Mouse (Mus musculus) myocyte (in vitro differentiated cells): ENCODE measurements around the gene Agr2. TPM values are rescaled to one million over a fixed set of nuclear protein-coding genes. Genes with fewer than 3 reads are reported as not detected.

Source experiments
- H3K27me3 ChIP-seq: one replicate; pipeline ENCODE4 v1.6.1; 2011; ENCODE audit not compliant: control insufficient read depth, insufficient read depth, insufficient read length
- H3K36me3 ChIP-seq: one replicate; pipeline ENCODE4 v1.6.1; 2011; ENCODE audit not compliant: control insufficient read depth, insufficient read depth
- H3K4me2 ChIP-seq: one replicate; pipeline ENCODE4 v1.6.1; 2011; ENCODE audit warnings: low read depth, control low read depth
- H3K4me3 ChIP-seq: one replicate; pipeline ENCODE4 v1.5.1; 2011; ENCODE audit warnings: mild to moderate bottlenecking, control low read depth, moderate library complexity
- H3K79me2 ChIP-seq: one replicate; pipeline ENCODE4 v1.6.1; 2011; ENCODE audit not compliant: control insufficient read depth, insufficient read depth
- H3ac ChIP-seq: one replicate; pipeline ENCODE4 v1.6.1; 2011; ENCODE audit not compliant: control insufficient read depth, insufficient read length
- CEBPB ChIP-seq: IDR thresholded peaks from 2 replicates; pipeline ENCODE4 v1.6.1; 2011; ENCODE audit warnings: mild to moderate bottlenecking, moderate library complexity; ENCODE audit not compliant: poor library complexity, insufficient read depth, severe bottlenecking
- E2F4 ChIP-seq: IDR thresholded peaks from one replicate; pipeline ENCODE4 v1.6.1; 2011; ENCODE audit warnings: mild to moderate bottlenecking, control low read depth, moderate library complexity; ENCODE audit not compliant: insufficient read depth
- MAX ChIP-seq: IDR thresholded peaks from one replicate; pipeline ENCODE4 v1.6.1; 2011; ENCODE audit warnings: low read depth, mild to moderate bottlenecking, control low read depth
- MYOD1 ChIP-seq, 3 experiments: IDR thresholded peaks; one replicate each; pipeline ENCODE4 v1.6.1; 2011; ENCODE audit warnings: control low read depth in 2 of 3, low read depth in 2 of 3, mild to moderate bottlenecking in 2 of 3, moderate library complexity in 1 of 3; ENCODE audit not compliant: insufficient read length in 2 of 3, control insufficient read depth in 1 of 3
- MYOG ChIP-seq, 3 experiments: IDR thresholded peaks; one replicate each; pipeline ENCODE4 v1.6.1; 2011; ENCODE audit warnings: control low read depth in 2 of 3, low read depth in 2 of 3, mild to moderate bottlenecking in 2 of 3; ENCODE audit not compliant: insufficient read length in 2 of 3, control insufficient read depth in 1 of 3, insufficient read depth in 1 of 3
- POLR2A ChIP-seq: IDR thresholded peaks from one replicate; pipeline ENCODE4 v1.6.1; 2011; ENCODE audit warnings: low read depth, mild to moderate bottlenecking, control low read depth, moderate library complexity; ENCODE audit not compliant: insufficient read length
- POLR2AphosphoS2 ChIP-seq: IDR thresholded peaks from one replicate; pipeline ENCODE4 v1.6.1; 2011; ENCODE audit warnings: low read depth, control low read depth; ENCODE audit not compliant: insufficient read length
- REST ChIP-seq: IDR thresholded peaks from one replicate; pipeline ENCODE4 v1.6.1; 2011; ENCODE audit warnings: mild to moderate bottlenecking, control low read depth, moderate library complexity; ENCODE audit not compliant: insufficient read depth, insufficient read length
- SRF ChIP-seq: IDR thresholded peaks from one replicate; pipeline ENCODE4 v1.6.1; 2011; ENCODE audit warnings: low read depth; ENCODE audit not compliant: control insufficient read depth, insufficient read length
- TCF12 ChIP-seq: IDR thresholded peaks from one replicate; pipeline ENCODE4 v1.6.1; 2011; ENCODE audit warnings: mild to moderate bottlenecking, control low read depth; ENCODE audit not compliant: poor library complexity, insufficient read depth, severe bottlenecking
- TCF3 ChIP-seq: IDR thresholded peaks from one replicate; pipeline ENCODE4 v1.6.1; 2011; ENCODE audit warnings: low read depth, control low read depth; ENCODE audit not compliant: insufficient read length
- USF1 ChIP-seq: IDR thresholded peaks from one replicate; pipeline ENCODE4 v1.6.1; 2011; ENCODE audit warnings: low read depth, mild to moderate bottlenecking, control low read depth, moderate library complexity
- polyA plus RNA-seq: library from polyadenylated mRNA; unstranded; fragments of >200 nt; fragmentation: generic; extraction: Trizol; gene quantifications from one replicate; pipeline ENCODE4 v1.2.1, GENCODE M21; 2012; ENCODE audit warnings: missing spikeins

Agr2 gene
- polyA plus RNA-seq, result not detected

DNA sequence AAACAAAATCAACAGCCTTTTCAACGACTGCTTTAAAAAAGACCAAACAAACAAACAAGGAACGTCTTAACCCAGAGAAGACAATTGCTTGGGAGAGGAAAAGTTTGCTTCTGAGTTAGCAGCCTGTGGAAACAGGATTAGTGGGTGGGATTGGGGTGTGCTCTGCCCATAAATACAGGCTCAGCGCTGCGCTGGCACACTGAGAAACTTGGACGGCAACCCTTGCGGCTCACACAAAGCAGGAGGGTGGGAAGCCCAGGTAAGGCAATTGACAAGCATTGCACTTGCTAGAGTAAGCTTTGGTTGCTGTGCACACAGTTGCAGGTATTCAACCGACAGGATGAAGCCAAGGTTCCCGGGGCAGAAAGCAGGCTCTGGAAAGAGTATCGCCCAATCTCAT is at the start of gene Agr2:
Gene Agr2, plus strand, starts transcription at position 197 of the 400 bp plus-strand sequence.
- TF ChIP-seq TCF12 (no peak), POLR2A (no peak), USF1 (no peak), MYOG (IDR thresholded peaks at IDR 0.05; ENCODE audit: control insufficient read depth in 1 of 3, insufficient read depth in 1 of 3, insufficient read length in 2 of 3, low read depth in 2 of 3) (no peak), SRF (no peak), MAX (no peak), TCF3 (no peak), E2F4 (no peak)
- Histone ChIP-seq H3K27me3 (no peaks in the 10 kb centered on the region), H3ac (no peak within 1 kb of the TSS), H3K36me3 (no peaks in the 10 kb centered on the region), H3K79me2 (no peaks in the 10 kb centered on the region), H3K4me3 (no peak within 1 kb of the TSS), H3K4me2 (no peak within 1 kb of the TSS)

DNA sequence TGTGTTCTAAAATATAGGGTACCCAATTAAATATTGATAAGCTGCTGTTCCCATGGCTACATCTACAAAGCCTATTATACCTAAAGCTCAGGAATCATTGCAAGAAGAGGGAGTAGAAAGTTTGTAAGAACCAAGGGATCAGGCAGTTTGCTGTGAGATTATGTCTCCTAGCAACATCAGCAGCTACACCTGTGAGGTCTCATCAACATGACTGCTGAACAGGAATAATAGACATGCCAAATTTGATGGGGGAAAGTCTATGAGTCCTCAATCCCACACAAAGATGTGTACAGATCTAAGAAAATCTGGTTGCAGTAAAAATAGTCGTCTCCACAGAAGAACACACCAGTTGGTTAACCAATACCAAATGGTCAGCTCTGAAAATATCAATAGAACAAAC is 41.0 kb upstream of the Agr2 start:
- TF ChIP-seq POLR2AphosphoS2 (no peak), CEBPB (no peak), MAX (no peak), E2F4 (no peak), REST (no peak), POLR2A (no peak), MYOG (IDR thresholded peaks at IDR 0.05; ENCODE audit: control insufficient read depth in 1 of 3, insufficient read depth in 1 of 3, insufficient read length in 2 of 3, low read depth in 2 of 3) (no peak), SRF (no peak)
- H3K79me2 ChIP-seq, result no peaks in the 10 kb centered on the region
- H3ac ChIP-seq, result no peak overlapping the region
- no peak overlapping the region for H3K4me2 ChIP-seq
- H3K36me3 ChIP-seq, result no peaks in the 10 kb centered on the region
- H3K4me3 ChIP-seq, result no peak overlapping the region
- no peaks in the 10 kb centered on the region for H3K27me3 ChIP-seq

DNA sequence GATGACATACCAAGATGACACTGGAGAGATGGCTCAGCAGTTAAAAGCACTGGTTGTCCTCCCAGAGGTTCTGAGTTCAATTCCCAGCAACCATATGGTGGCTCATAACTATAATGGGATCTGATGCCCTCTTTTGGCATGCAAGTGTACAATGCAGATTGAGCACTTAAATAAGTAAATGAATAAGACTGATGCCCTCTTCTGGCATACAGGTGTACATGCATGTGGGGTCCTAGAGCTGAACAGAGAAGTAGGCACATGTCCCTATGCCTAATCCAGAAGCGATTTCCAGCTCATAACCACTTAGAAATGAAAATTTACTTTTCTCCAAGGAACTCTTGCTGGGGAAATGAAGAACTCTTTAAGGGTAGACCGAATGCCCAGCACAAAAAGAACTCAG is 35.5 kb upstream of the Agr2 start:
- H3K4me3 ChIP-seq, result no peak overlapping the region
- TF ChIP-seq MYOG (IDR thresholded peaks at IDR 0.05; ENCODE audit: control insufficient read depth in 1 of 3, insufficient read depth in 1 of 3, insufficient read length in 2 of 3, low read depth in 2 of 3) (no peak), TCF12 (no peak), POLR2A (no peak), REST (no peak), MYOD1 (IDR thresholded peaks at IDR 0.05; ENCODE audit: control insufficient read depth in 1 of 3, insufficient read length in 2 of 3, low read depth in 2 of 3) (no peak), USF1 (no peak)
- H3ac ChIP-seq, result no peak overlapping the region
- H3K27me3 ChIP-seq, result no peaks in the 10 kb centered on the region
- H3K79me2 ChIP-seq, result no peaks in the 10 kb centered on the region
- no peaks in the 10 kb centered on the region for H3K36me3 ChIP-seq
- H3K4me2 ChIP-seq, result no peak overlapping the region

DNA sequence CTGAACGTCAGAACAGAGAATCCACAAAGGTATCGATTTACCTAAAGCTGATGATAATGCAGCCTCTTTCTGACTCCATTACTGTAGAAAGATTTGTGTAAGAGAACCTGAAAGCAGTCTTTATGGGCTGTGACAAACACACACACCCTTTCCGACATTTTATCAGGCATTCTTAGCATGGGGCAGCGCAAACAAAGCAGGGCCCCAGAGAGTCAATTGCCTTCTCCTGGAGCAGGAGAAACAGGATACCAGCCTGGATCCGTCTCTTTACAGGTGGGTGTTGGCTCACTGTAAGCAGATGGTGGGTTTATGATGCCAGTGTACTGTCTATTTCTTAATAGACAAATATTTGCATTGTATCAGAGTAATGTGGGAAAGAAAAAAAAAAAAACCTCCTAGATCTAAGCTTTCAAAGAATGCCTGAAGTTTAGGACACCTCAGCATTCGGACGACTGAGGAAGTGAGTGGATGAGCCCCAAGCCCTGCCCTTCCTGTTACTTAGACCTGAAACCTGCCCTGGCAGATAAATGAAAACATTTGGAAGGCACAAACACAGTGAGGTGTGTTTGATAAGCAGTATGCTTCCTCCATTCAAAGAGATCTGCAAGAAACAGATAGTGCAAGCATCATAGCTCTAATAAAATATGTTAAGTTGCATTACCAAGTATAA is 26.5 kb upstream of the Agr2 start:
- H3K4me3 ChIP-seq, result no peak overlapping the region
- no peak for TF ChIP-seq POLR2AphosphoS2
- TF ChIP-seq E2F4, result no peak
- no peak for TF ChIP-seq MYOG (IDR thresholded peaks at IDR 0.05; ENCODE audit: control insufficient read depth in 1 of 3, insufficient read depth in 1 of 3, insufficient read length in 2 of 3, low read depth in 2 of 3)
- TF ChIP-seq TCF12, result no peak
- TF ChIP-seq POLR2A, result no peak
- no peak for TF ChIP-seq SRF
- TF ChIP-seq CEBPB, result no peak
- no peak for TF ChIP-seq REST
- no peaks in the 10 kb centered on the region for H3K79me2 ChIP-seq
- H3K4me2 ChIP-seq, result no peak overlapping the region
- no peak overlapping the region for H3ac ChIP-seq
- no peaks in the 10 kb centered on the region for H3K36me3 ChIP-seq
- no peaks in the 10 kb centered on the region for H3K27me3 ChIP-seq

DNA sequence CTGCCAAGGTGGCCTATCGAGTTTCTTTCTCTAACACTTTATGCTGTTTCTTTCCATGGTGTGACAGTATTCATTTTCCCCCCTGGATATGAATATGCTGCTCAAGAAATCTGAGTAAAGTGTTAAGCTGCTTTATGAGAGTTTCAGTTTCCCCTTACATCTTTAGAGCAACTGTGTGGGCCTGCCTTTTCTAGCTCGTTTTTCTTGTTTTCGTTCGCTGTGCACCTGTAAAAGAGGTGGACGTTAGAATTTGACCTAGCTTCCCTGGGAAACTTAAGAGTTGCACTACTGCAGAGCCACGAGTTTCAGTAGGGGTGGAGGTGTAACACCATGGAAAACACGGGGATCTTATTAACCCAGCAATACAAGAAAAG is 26.0 kb upstream of the Agr2 start:
- H3ac ChIP-seq, result no peak overlapping the region
- TF ChIP-seq TCF3, result no peak
- TF ChIP-seq SRF, result no peak
- TF ChIP-seq E2F4, result no peak
- no peak for TF ChIP-seq USF1
- TF ChIP-seq POLR2A, result no peak
- no peak for TF ChIP-seq MYOG (IDR thresholded peaks at IDR 0.05; ENCODE audit: control insufficient read depth in 1 of 3, insufficient read depth in 1 of 3, insufficient read length in 2 of 3, low read depth in 2 of 3)
- H3K36me3 ChIP-seq, result no peaks in the 10 kb centered on the region
- no peak overlapping the region for H3K4me2 ChIP-seq
- no peaks in the 10 kb centered on the region for H3K27me3 ChIP-seq
- no peaks in the 10 kb centered on the region for H3K79me2 ChIP-seq
- no peak overlapping the region for H3K4me3 ChIP-seq
